Mouse (Mus musculus) heart, embryonic 12.5 days (tissue): ENCODE results near the gene Fads1. TPM values are rescaled to one million over a fixed set of nuclear protein-coding genes. Genes with fewer than 3 reads are reported as not detected.

ENCODE experiments used
- ATAC-seq: fragments of 200-750 bp; cut with Nextera tagmentation; 2 replicates; pipeline ENCODE4 v1.8.0; 2017; ENCODE audit warnings: moderate TSS enrichment, moderate library complexity; ENCODE audit not compliant: insufficient number of reproducible peaks, low FRiP score
- H3K27ac ChIP-seq: fragments of 300-500 bp; sonication (generic); 2 replicates; pipeline ENCODE4 v1.5.1; 2016; ENCODE audit warnings: mild to moderate bottlenecking, moderate library complexity; ENCODE audit not compliant: poor library complexity, severe bottlenecking
- H3K27me3 ChIP-seq: fragments of 300-500 bp; sonication (generic); replicated peaks from 2 replicates; pipeline ENCODE4 v1.6.1; 2016; ENCODE audit warnings: mild to moderate bottlenecking, moderate library complexity
- H3K36me3 ChIP-seq: fragments of 300-500 bp; sonication (generic); 2 replicates; pipeline ENCODE4 v1.6.1; 2016; ENCODE audit warnings: mild to moderate bottlenecking, moderate library complexity
- H3K4me1 ChIP-seq: fragments of 300-500 bp; sonication (generic); replicated peaks from 2 replicates; pipeline ENCODE4 v1.6.1; 2016; ENCODE audit warnings: mild to moderate bottlenecking
- H3K4me2 ChIP-seq: fragments of 300-500 bp; sonication (generic); 2 replicates; pipeline ENCODE4 v1.6.1; 2016; ENCODE audit warnings: mild to moderate bottlenecking, moderate library complexity
- H3K4me3 ChIP-seq: fragments of 300-500 bp; sonication (generic); 2 replicates; pipeline ENCODE4 v1.5.1; 2016; ENCODE audit warnings: mild to moderate bottlenecking
- H3K9ac ChIP-seq: fragments of 300-500 bp; sonication (generic); 2 replicates; pipeline ENCODE4 v1.6.1; 2016; ENCODE audit warnings: mild to moderate bottlenecking, moderate library complexity
- H3K9me3 ChIP-seq: fragments of 300-500 bp; sonication (generic); replicated peaks from 2 replicates; pipeline ENCODE4 v1.6.1; 2016; ENCODE audit warnings: mild to moderate bottlenecking, moderate library complexity
- WGBS: fragments of 180-500 bp; shearing (Covaris S2); methylation state at CpG from one replicate; pipeline ENCODE4 v1.1.7; 2016; 5-methylcytosine and 5-hydroxymethylcytosine counted together
- polyA plus RNA-seq: library from polyadenylated mRNA; unstranded; fragments of >200 nt; fragmentation: Nextera tagmentation; extraction: Ambion mirVana; gene quantifications from 2 replicates; pipeline ENCODE4 v1.2.1, GENCODE M21; 2016

Fads1 gene
- polyA plus RNA-seq, 1 experiment from 2014 or later = 72.1 TPM

- no peak overlapping the region for H3K27ac ChIP-seq
- no peak for ATAC-seq
Observed at GRCm38 (mm10) chr19:10191326-10191725, 8.6 kb downstream of the Fads1 start.

GRCm38 (mm10) chr19:10194337-10194736 is 11.6 kb downstream of the Fads1 start:
- no peak overlapping the region for H3K4me2 ChIP-seq
- no peak for ATAC-seq
- no peak overlapping the region for H3K4me3 ChIP-seq
- 0 out of 2 replicates have a peak, but pooled peaks cover 6% of the 10 kb centered on the region for H3K4me1 ChIP-seq
- no peak overlapping the region for H3K27ac ChIP-seq
- no peaks in the 10 kb centered on the region for H3K27me3 ChIP-seq
- 82% methylated on average over 11 of the region's 11 CpGs for WGBS
- H3K36me3 ChIP-seq = peaks cover 86% of the 10 kb centered on the region
- H3K9me3 ChIP-seq = no peaks in the 10 kb centered on the region
- H3K9ac ChIP-seq = no peak overlapping the region

More at GRCm38 (mm10) chr19:10191326-10191725, 8.6 kb downstream of the Fads1 start:
- no peaks in the 10 kb centered on the region for H3K9me3 ChIP-seq
- 0 out of 2 replicates have a peak, but pooled peaks cover 6% of the 10 kb centered on the region for H3K4me1 ChIP-seq
- no peak overlapping the region for H3K4me2 ChIP-seq
- H3K27me3 ChIP-seq = no peaks in the 10 kb centered on the region
- no peak overlapping the region for H3K4me3 ChIP-seq
- WGBS = 51% methylated on average over 7 of the region's 7 CpGs
- peaks cover 98% of the 10 kb centered on the region for H3K36me3 ChIP-seq
- H3K9ac ChIP-seq = no peak overlapping the region

- Histone ChIP-seq H3K9me3 (no peaks in the 10 kb centered on the region), H3K36me3 (peaks cover 86% of the 10 kb centered on the region), H3K4me2 (no peak overlapping the region), H3K4me1 (0 out of 2 replicates have a peak, but pooled peaks cover 6% of the 10 kb centered on the region), H3K4me3 (no peak overlapping the region), H3K27ac (no peak overlapping the region), H3K9ac (no peak overlapping the region), H3K27me3 (no peaks in the 10 kb centered on the region)
- no peak for ATAC-seq
- 77% methylated on average over 5 of the region's 5 CpGs for WGBS
Observed at GRCm38 (mm10) chr19:10195252-10195651, 12.6 kb downstream of the Fads1 start.

GRCm38 (mm10) chr19:10197130-10197529 is 14.4 kb downstream of the Fads1 start:
- Histone ChIP-seq H3K36me3 (peaks cover 82% of the 10 kb centered on the region), H3K9ac (no peak overlapping the region), H3K4me1 (no peaks in the 10 kb centered on the region), H3K27me3 (no peaks in the 10 kb centered on the region), H3K4me3 (no peak overlapping the region), H3K9me3 (no peaks in the 10 kb centered on the region), H3K4me2 (no peak overlapping the region), H3K27ac (no peak overlapping the region)
- WGBS = 90% methylated on average over 4 of the region's 4 CpGs
- ATAC-seq = no peak

- no peak overlapping the region for H3K4me2 ChIP-seq
- no peak overlapping the region for H3K9ac ChIP-seq
- H3K36me3 ChIP-seq = peaks cover 70% of the 10 kb centered on the region
- H3K4me1 ChIP-seq = peaks cover 8% of the 10 kb centered on the region
- H3K27me3 ChIP-seq = no peaks in the 10 kb centered on the region
- no peak overlapping the region for H3K27ac ChIP-seq
- H3K9me3 ChIP-seq = no peaks in the 10 kb centered on the region
- ATAC-seq = no peak
- 75% methylated on average over 2 of the region's 2 CpGs for WGBS
- no peak overlapping the region for H3K4me3 ChIP-seq
Observed at GRCm38 (mm10) chr19:10198286-10198685, 15.6 kb downstream of the Fads1 start.

GRCm38 (mm10) chr19:10198723-10199122 is 16.0 kb downstream of the Fads1 start:
- Histone ChIP-seq H3K27me3 (no peaks in the 10 kb centered on the region), H3K36me3 (peaks cover 66% of the 10 kb centered on the region), H3K4me2 (no peak overlapping the region), H3K4me1 (peaks cover 9% of the 10 kb centered on the region), H3K4me3 (no peak overlapping the region), H3K27ac (no peak overlapping the region), H3K9ac (no peak overlapping the region), H3K9me3 (no peaks in the 10 kb centered on the region)
- WGBS = 29% methylated on average over 3 of the region's 3 CpGs
- 0 out of 2 replicates have a peak, but pooled peaks have one; percentile 30 for ATAC-seq

GRCm38 (mm10) chr19:10203146-10203847 is 20.6 kb downstream of the Fads1 start:
- ATAC-seq = peak; percentile 37
- H3K36me3 ChIP-seq = peaks cover 51% of the 10 kb centered on the region

GRCm38 (mm10) chr19:10203848-10204615 is 21.3 kb downstream of the Fads1 start, which contains the start of the genes Tmem258 and Fen1:
Tmem258 (plus strand) TSS chr19:10204014.
Fen1 (minus strand) TSS chr19:10204169.
- Histone ChIP-seq H3K4me1 (peaks cover 16% of the 10 kb centered on the region), H3K4me3 (peak within 1 kb of the TSS; percentile 88), H3K9ac (peak within 1 kb of the TSS; percentile 95), H3K27me3 (no peaks in the 10 kb centered on the region), H3K9me3 (no peaks in the 10 kb centered on the region), H3K36me3 (peaks cover 58% of the 10 kb centered on the region), H3K4me2 (peak within 1 kb of the TSS; percentile 81), H3K27ac (peak within 1 kb of the TSS; percentile 86)
- peak; percentile 91 for ATAC-seq
- under 1% methylated on average over 40 of the region's 40 CpGs for WGBS

More at GRCm38 (mm10) chr19:10203146-10203847, 20.6 kb downstream of the Fads1 start:
- Histone ChIP-seq H3K9me3 (no peaks in the 10 kb centered on the region), H3K27ac (peak overlapping the region; percentile 86), H3K4me2 (peak overlapping the region; percentile 81), H3K4me1 (peaks cover 16% of the 10 kb centered on the region), H3K4me3 (peak overlapping the region; percentile 88), H3K27me3 (no peaks in the 10 kb centered on the region), H3K9ac (peak overlapping the region; percentile 95)
- 1% methylated on average over 23 of the region's 23 CpGs for WGBS

- peaks cover 58% of the 10 kb centered on the region for H3K36me3 ChIP-seq
- H3K4me1 ChIP-seq = peaks cover 16% of the 10 kb centered on the region
- ATAC-seq = no peak
- H3K9ac ChIP-seq = peak overlapping the region; percentile 95
- WGBS = 1% methylated on average over 5 of the region's 5 CpGs
- H3K9me3 ChIP-seq = no peaks in the 10 kb centered on the region
- no peaks in the 10 kb centered on the region for H3K27me3 ChIP-seq
- peak overlapping the region; percentile 86; the same call in 1 of the 2 replicates for H3K27ac ChIP-seq
- peak overlapping the region; percentile 81 for H3K4me2 ChIP-seq
- peak overlapping the region; percentile 88 for H3K4me3 ChIP-seq
Observed at GRCm38 (mm10) chr19:10204616-10205001, 21.9 kb downstream of the Fads1 start.

- 73% methylated on average over 6 of the region's 6 CpGs for WGBS
- no peaks in the 10 kb centered on the region for H3K27me3 ChIP-seq
- peak overlapping the region; percentile 40; the same call in 1 of the 2 replicates for H3K9ac ChIP-seq
- ATAC-seq = no peak
- H3K27ac ChIP-seq = no peak overlapping the region
- H3K4me2 ChIP-seq = peak overlapping the region; percentile 81
- H3K4me1 ChIP-seq = peaks cover 16% of the 10 kb centered on the region
- H3K4me3 ChIP-seq = peak overlapping the region; percentile 88
- peaks cover 56% of the 10 kb centered on the region for H3K36me3 ChIP-seq
- H3K9me3 ChIP-seq = no peaks in the 10 kb centered on the region
Observed at GRCm38 (mm10) chr19:10205051-10205450, 22.4 kb downstream of the Fads1 start.

GRCm38 (mm10) chr19:10208851-10209250 is 26.2 kb downstream of the Fads1 start:
- Histone ChIP-seq H3K9me3 (no peaks in the 10 kb centered on the region), H3K4me2 (no peak overlapping the region), H3K36me3 (peaks cover 79% of the 10 kb centered on the region), H3K9ac (no peak overlapping the region), H3K27me3 (no peaks in the 10 kb centered on the region), H3K4me3 (no peak overlapping the region), H3K27ac (no peak overlapping the region), H3K4me1 (peaks cover 7% of the 10 kb centered on the region; the same call in 1 of the 2 replicates)
- 85% methylated on average over 3 of the region's 3 CpGs for WGBS
- no peak for ATAC-seq
